Mouse (Mus musculus) neutrophil, adult 5-6 weeks (primary cell): ENCODE data around the gene Lime1. TPM values are rescaled to one million over a fixed set of nuclear protein-coding genes. Genes with fewer than 3 reads are reported as not detected.

Experiments
- total RNA-seq: library from RNA; stranded (forward); fragments of 200-1000 nt; gene quantifications from 2 replicates; pipeline ENCODE4 v1.2.3, GENCODE M21; 2017

Lime1 gene
- total RNA-seq, 1 experiment from 2014 or later = 70.6 TPM

Other genes with a start within 250 kb of the Lime1 start
- not detected in 2 replicates for gene Kcnq2, start 244.8 kb upstream of the Lime1 start, total RNA-seq
- gene Eef1a2, start 223.1 kb upstream of the Lime1 start, total RNA-seq = not detected in 2 replicates
- gene Ppdpf, start 192.8 kb upstream of the Lime1 start, total RNA-seq = 128 and 151 TPM in 2 replicates
- gene Ptk6, start 177.3 kb upstream of the Lime1 start, total RNA-seq = 0.12 and 0.74 TPM in 2 replicates
- 1.2 and 1.7 TPM in 2 replicates for gene Srms, start 166.9 kb upstream of the Lime1 start, total RNA-seq
- gene Fndc11, start 160.1 kb upstream of the Lime1 start, total RNA-seq = 0.58 TPM in 1 of 2 replicates, not detected in the other
- 139 and 141 TPM in 2 replicates for gene Helz2, start 138.1 kb upstream of the Lime1 start, total RNA-seq
- 47.4 and 57.6 TPM in 2 replicates for gene Gmeb2, start 92.0 kb upstream of the Lime1 start, total RNA-seq
- gene Stmn3, start 65.6 kb upstream of the Lime1 start, total RNA-seq = not detected in 2 replicates
- 49.7 and 51.6 TPM in 2 replicates for gene Rtel1, start 60.3 kb upstream of the Lime1 start, total RNA-seq
- gene Zgpat, start 15.2 kb upstream of the Lime1 start, total RNA-seq = 81.7 and 86.8 TPM in 2 replicates
- 61.3 and 74.3 TPM in 2 replicates for gene Arfrp1, start 14.7 kb upstream of the Lime1 start, total RNA-seq
- 0.74 and 1.0 TPM in 2 replicates for gene Zbtb46, start 79.3 kb downstream of the Lime1 start, total RNA-seq
- gene Abhd16b, start 113.1 kb downstream of the Lime1 start, total RNA-seq = 0.35 TPM in 1 of 2 replicates, not detected in the other
- 54.2 and 61.4 TPM in 2 replicates for gene Tpd52l2, start 117.1 kb downstream of the Lime1 start, total RNA-seq
- 81.3 and 85.7 TPM in 2 replicates for gene Dnajc5, start 140.4 kb downstream of the Lime1 start, total RNA-seq
- 142 and 143 TPM in 2 replicates for gene Uckl1, start 204.8 kb downstream of the Lime1 start, total RNA-seq
- gene Prpf6, start 211.8 kb downstream of the Lime1 start, total RNA-seq = 103 and 106 TPM in 2 replicates
- 24.6 and 26.6 TPM in 2 replicates for gene Zfp512b, start 212.7 kb downstream of the Lime1 start, total RNA-seq
- 6.9 and 9.7 TPM in 2 replicates for gene Samd10, start 219.1 kb downstream of the Lime1 start, total RNA-seq